Mouse (Mus musculus) intestine, postnatal 0 days (tissue): ENCODE results near the gene Mycn. TPM values are rescaled to one million over a fixed set of nuclear protein-coding genes. Genes with fewer than 3 reads are reported as not detected.

Experiments
- ATAC-seq: fragments of 200-750 bp; cut with Nextera tagmentation; 2 replicates; pipeline ENCODE4 v1.8.0; 2017; ENCODE audit warnings: mild to moderate bottlenecking, moderate TSS enrichment, moderate library complexity
- H3K27ac ChIP-seq: fragments of 300-500 bp; sonication (generic); 2 replicates; pipeline ENCODE4 v1.5.1; 2014; ENCODE audit warnings: mild to moderate bottlenecking, low read depth, low read length, moderate library complexity
- H3K27me3 ChIP-seq: fragments of 300-500 bp; sonication (generic); replicated peaks from 2 replicates; pipeline ENCODE4 v1.6.1; 2014; ENCODE audit warnings: low read length, mixed read lengths; ENCODE audit not compliant: control insufficient read depth, insufficient read depth
- H3K36me3 ChIP-seq: fragments of 300-500 bp; sonication (generic); 2 replicates; pipeline ENCODE4 v1.6.1; 2014; ENCODE audit warnings: mild to moderate bottlenecking, moderate library complexity; ENCODE audit not compliant: control insufficient read depth, insufficient read depth
- H3K4me1 ChIP-seq: fragments of 300-500 bp; sonication (generic); replicated peaks from 2 replicates; pipeline ENCODE4 v1.6.1; 2014; ENCODE audit warnings: antibody characterized with exemption, low read length, mixed read lengths; ENCODE audit not compliant: control insufficient read depth, insufficient read depth
- H3K4me2 ChIP-seq: fragments of 300-500 bp; sonication (generic); replicated peaks from 2 replicates; pipeline ENCODE4 v1.6.1; 2014; ENCODE audit warnings: low read depth, mild to moderate bottlenecking, moderate library complexity
- H3K4me3 ChIP-seq: fragments of 300-500 bp; sonication (generic); 2 replicates; pipeline ENCODE4 v1.5.1; 2014; ENCODE audit warnings: low read depth, low read length
- H3K9ac ChIP-seq: fragments of 300-500 bp; sonication (generic); 2 replicates; pipeline ENCODE4 v1.6.1; 2014; ENCODE audit warnings: mild to moderate bottlenecking, low read depth, low read length
- H3K9me3 ChIP-seq: fragments of 300-500 bp; sonication (generic); 2 replicates; pipeline ENCODE4 v1.6.1; 2016; ENCODE audit warnings: mixed run types; ENCODE audit not compliant: control insufficient read depth
- CTCF ChIP-seq: sonication (generic); IDR thresholded peaks from 2 replicates; pipeline ENCODE4 v1.5.1; 2016; ENCODE audit warnings: low read depth, mild to moderate bottlenecking, control low read depth, antibody characterized with exemption, moderate library complexity
- WGBS: fragments of 180-500 bp; shearing (Covaris S2); extraction: QIAGEN DNeasy Blood & Tissue Kit; methylation state at CpG from one replicate; pipeline ENCODE4 v1.1.7; 2014; 5-methylcytosine and 5-hydroxymethylcytosine counted together
- polyA plus RNA-seq: library from polyadenylated mRNA; unstranded; fragments of >200 nt; fragmentation: Nextera tagmentation; extraction: Ambion mirVana; gene quantifications from 2 replicates; pipeline ENCODE4 v1.2.1, GENCODE M21; 2015

The Mycn gene
- polyA plus RNA-seq, 1 experiment from 2014 or later = 21.3 TPM

GRCm38 (mm10) chr12:12904086-12904485 is 37.6 kb downstream of the Mycn start:
- Histone ChIP-seq H3K4me2 (peak overlapping the region; percentile 35; the same call in 1 of the 2 replicates), H3K36me3 (no peaks in the 10 kb centered on the region), H3K4me3 (no peak overlapping the region), H3K9ac (no peak overlapping the region), H3K27ac (no peak overlapping the region), H3K9me3 (no peaks in the 10 kb centered on the region), H3K27me3 (no peaks in the 10 kb centered on the region), H3K4me1 (no peaks in the 10 kb centered on the region)
- ATAC-seq = no peak
- no peak for TF ChIP-seq CTCF
- WGBS = 23% methylated on average over 1 of the region's 1 CpGs

- Histone ChIP-seq H3K9ac (no peak overlapping the region), H3K4me1 (no peaks in the 10 kb centered on the region), H3K27ac (no peak overlapping the region), H3K4me3 (no peak overlapping the region), H3K4me2 (no peak overlapping the region), H3K27me3 (no peaks in the 10 kb centered on the region), H3K9me3 (no peaks in the 10 kb centered on the region), H3K36me3 (no peaks in the 10 kb centered on the region)
- WGBS = 100% methylated on average over 1 of the region's 1 CpGs
- ATAC-seq = no peak
- TF ChIP-seq CTCF = no peak
These were observed 39.3 kb downstream of the Mycn start for GRCm38 (mm10) chr12:12902403-12902802.

- Histone ChIP-seq H3K27me3 (no peaks in the 10 kb centered on the region), H3K36me3 (no peaks in the 10 kb centered on the region), H3K9me3 (no peaks in the 10 kb centered on the region), H3K4me1 (no peaks in the 10 kb centered on the region), H3K27ac (no peak overlapping the region), H3K4me2 (no peak overlapping the region), H3K4me3 (no peak overlapping the region), H3K9ac (no peak overlapping the region)
- ATAC-seq = no peak
- no peak for TF ChIP-seq CTCF
- WGBS = 46% methylated on average over 2 of the region's 2 CpGs
These were observed 43.2 kb downstream of the Mycn start for GRCm38 (mm10) chr12:12898356-12899126.

- H3K4me3 ChIP-seq = no peak overlapping the region
- H3K27me3 ChIP-seq = no peaks in the 10 kb centered on the region
- H3K4me1 ChIP-seq = no peaks in the 10 kb centered on the region
- no peak for ATAC-seq
- no peaks in the 10 kb centered on the region for H3K9me3 ChIP-seq
- H3K27ac ChIP-seq = no peak overlapping the region
- TF ChIP-seq CTCF = no peak
- H3K36me3 ChIP-seq = no peaks in the 10 kb centered on the region
- H3K9ac ChIP-seq = no peak overlapping the region
- WGBS = 92% methylated on average over 8 of the region's 8 CpGs
- no peak overlapping the region for H3K4me2 ChIP-seq
These were observed 47.7 kb downstream of the Mycn start for GRCm38 (mm10) chr12:12893986-12894385.

GRCm38 (mm10) chr12:12886191-12886889 is 55.4 kb downstream of the Mycn start:
- ATAC-seq = no peak
- TF ChIP-seq CTCF = no peak

More at GRCm38 (mm10) chr12:12886191-12886889, 55.4 kb downstream of the Mycn start:
- Histone ChIP-seq H3K4me1 (no peaks in the 10 kb centered on the region), H3K27ac (no peak overlapping the region), H3K9ac (no peak overlapping the region), H3K27me3 (no peaks in the 10 kb centered on the region), H3K9me3 (no peaks in the 10 kb centered on the region), H3K4me2 (no peak overlapping the region), H3K36me3 (no peaks in the 10 kb centered on the region), H3K4me3 (no peak overlapping the region)
- WGBS = 73% methylated on average over 15 of the region's 15 CpGs
